In the genomic region with DNA sequence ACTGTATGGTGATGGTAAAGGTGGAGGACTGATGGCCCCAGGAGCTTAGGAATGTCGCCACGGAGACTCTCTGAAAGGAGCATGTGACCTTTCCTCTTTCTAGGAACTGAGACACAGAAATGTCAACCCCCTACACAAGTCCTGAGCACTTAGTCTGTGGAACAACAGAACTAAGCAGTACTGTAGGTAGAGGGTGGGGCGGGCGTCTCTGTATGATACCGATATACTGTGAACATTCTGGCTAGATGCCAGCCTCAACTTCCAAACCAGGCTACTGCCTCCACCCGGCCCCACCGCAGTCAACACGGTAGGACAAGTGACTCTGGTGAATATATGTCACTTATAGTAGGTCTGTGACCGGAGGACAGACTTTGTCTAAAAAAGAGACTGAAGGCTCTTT, we compare ENCODE assay signal across 13 mouse cellular contexts. TPM values are rescaled to one million over a fixed set of nuclear protein-coding genes. Genes with fewer than 3 reads are reported as not detected.
DNase-seq lines count a peak whose midpoint lies in the region; ATAC-seq and TF ChIP-seq lines count a peak whose summit lies in the region.
"Had no signal": no experiment of that assay in that cellular context is flagged by ENCODE, and none has a peak within 500 bp of the region (broad histone marks: within the 10 kb centered on the region; RNA-seq: fewer than 3 reads in every experiment).

No protein-coding gene starts in this region.

- no peaks in the 10 kb centered on the region for H3K36me3 ChIP-seq in lung, embryonic 15.5 days
- H3K36me3 ChIP-seq in liver, embryonic 13.5 days: peaks cover 10% of the 10 kb centered on the region
- 0 out of 2 replicates have a peak, but pooled peaks cover 5% of the 10 kb centered on the region for H3K36me3 ChIP-seq in stomach, embryonic 15.5 days
- H3K36me3 ChIP-seq in hindbrain, embryonic 16.5 days (ENCODE audit: control insufficient read depth, insufficient read depth, low read length): no peaks in the 10 kb centered on the region; the same call in none of the 2 replicates

- no peak overlapping the region for H3K4me2 ChIP-seq in lung, embryonic 15.5 days
- 0 out of 2 replicates have a peak overlapping the region, but pooled peaks have one; percentile 15 for H3K4me2 ChIP-seq in liver, embryonic 13.5 days
- H3K4me2 ChIP-seq in stomach, embryonic 15.5 days: no peak overlapping the region
- no peak overlapping the region for H3K4me2 ChIP-seq in hindbrain, embryonic 16.5 days (ENCODE audit: low read length)
- H3K4me2 ChIP-seq: hindbrain, embryonic 14.5 days; midbrain, embryonic 12.5 days; neural tube, embryonic 12.5 days had no signal

- WGBS in lung, embryonic 15.5 days: 52% methylated on average over 9 of the region's 9 CpGs
- WGBS in lung, adult 2 months: 54% methylated on average over 9 of the region's 9 CpGs
- WGBS in liver, embryonic 13.5 days (ENCODE audit: insufficient replicate concordance): 67% methylated on average over 9 of the region's 9 CpGs
- WGBS in stomach, embryonic 15.5 days: 63% methylated on average over 9 of the region's 9 CpGs
- WGBS in hindbrain, embryonic 16.5 days: 82% methylated on average over 9 of the region's 9 CpGs

- H3K4me1 ChIP-seq in lung, embryonic 15.5 days: peaks cover 72% of the 10 kb centered on the region
- peaks cover 35% of the 10 kb centered on the region for H3K4me1 ChIP-seq in lung, adult 2 months (ENCODE audit: control insufficient read depth, insufficient read depth, low read length)
- peaks cover 77% of the 10 kb centered on the region for H3K4me1 ChIP-seq in liver, embryonic 13.5 days (replicated peaks)
- H3K4me1 ChIP-seq in stomach, embryonic 15.5 days: peaks cover 58% of the 10 kb centered on the region
- peaks cover 33% of the 10 kb centered on the region for H3K4me1 ChIP-seq in hindbrain, embryonic 16.5 days (ENCODE audit: control insufficient read depth, insufficient read depth, low read depth, low read length)

- no peak for TF ChIP-seq POLR2A in lung, adult 2 months (IDR thresholded peaks at IDR 0.05; ENCODE audit: borderline replicate concordance, extremely low read depth, low read depth, low read length)

- TF ChIP-seq CTCF in lung, adult 2 months (IDR thresholded peaks at IDR 0.05; ENCODE audit: insufficient read depth, low read length): no peak

- no peak for DNase-seq in lung, adult 2 months
- DNase-seq in liver, embryonic 13.5 days: no peak
- no peak for DNase-seq in thymus, postnatal 25 days
- DNase-seq: adrenal gland, postnatal 14 days; cerebellum, adult 11 months had no signal

- no peaks in the 10 kb centered on the region for H3K9me3 ChIP-seq in lung, embryonic 15.5 days
- H3K9me3 ChIP-seq in liver, embryonic 13.5 days (replicated peaks): no peaks in the 10 kb centered on the region
- H3K9me3 ChIP-seq in stomach, embryonic 15.5 days: no peaks in the 10 kb centered on the region
- no peaks in the 10 kb centered on the region for H3K9me3 ChIP-seq in hindbrain, embryonic 16.5 days (ENCODE audit: control insufficient read depth, low read length)
- H3K9me3 ChIP-seq: midbrain, embryonic 12.5 days; neural tube, embryonic 12.5 days had no signal

- no peak for ATAC-seq in lung, embryonic 15.5 days (ENCODE audit: borderline replicate concordance, extremely low read depth, low FRiP score, low TSS enrichment)
- ATAC-seq in erythroblast, adult 5-6 weeks (replicated peaks; ENCODE audit: low FRiP score, poor library complexity, severe bottlenecking): peak; percentile 44
- ATAC-seq in liver, embryonic 13.5 days (ENCODE audit: low read depth): peak; percentile 53
- 0 out of 2 replicates have a peak, but pooled peaks have one; percentile 14 for ATAC-seq in stomach, embryonic 15.5 days (ENCODE audit: insufficient read depth, low FRiP score, low read depth)
- ATAC-seq in hindbrain, embryonic 16.5 days: no peak

- H3K27me3 ChIP-seq in lung, embryonic 15.5 days: no peaks in the 10 kb centered on the region
- H3K27me3 ChIP-seq in liver, embryonic 13.5 days: no peaks in the 10 kb centered on the region
- no peaks in the 10 kb centered on the region for H3K27me3 ChIP-seq in stomach, embryonic 15.5 days (replicated peaks)
- no peaks in the 10 kb centered on the region for H3K27me3 ChIP-seq in hindbrain, embryonic 16.5 days (replicated peaks; ENCODE audit: control insufficient read depth, insufficient read depth, low read length)
- H3K27me3 ChIP-seq: CH12.LX; neural tube, embryonic 12.5 days had no signal

- H3K9ac ChIP-seq in lung, embryonic 15.5 days: no peak overlapping the region
- no peak overlapping the region for H3K9ac ChIP-seq in liver, embryonic 13.5 days
- H3K9ac ChIP-seq in stomach, embryonic 15.5 days: no peak overlapping the region
- no peak overlapping the region for H3K9ac ChIP-seq in hindbrain, embryonic 16.5 days (ENCODE audit: low read depth, low read length)
- H3K9ac ChIP-seq: hindbrain, embryonic 14.5 days; midbrain, embryonic 12.5 days; neural tube, embryonic 12.5 days had no signal

- peak overlapping the region; percentile 92 for H3K27ac ChIP-seq in lung, embryonic 15.5 days
- no peak overlapping the region for H3K27ac ChIP-seq in liver, embryonic 13.5 days
- H3K27ac ChIP-seq in stomach, embryonic 15.5 days: peak overlapping the region; percentile 2; the same call in 1 of the 2 replicates
- no peak overlapping the region for H3K27ac ChIP-seq in hindbrain, embryonic 16.5 days (ENCODE audit: low read depth, low read length)
- H3K27ac ChIP-seq: hindbrain, embryonic 14.5 days; midbrain, embryonic 12.5 days; neural tube, embryonic 12.5 days had no signal

- no peak overlapping the region for H3K4me3 ChIP-seq in lung, embryonic 15.5 days
- H3K4me3 ChIP-seq in lung, adult 2 months (replicated peaks; ENCODE audit: extremely low read depth, low read depth, low read length): no peak overlapping the region
- H3K4me3 ChIP-seq in liver, embryonic 13.5 days (replicated peaks): no peak overlapping the region
- H3K4me3 ChIP-seq in stomach, embryonic 15.5 days (replicated peaks): no peak overlapping the region
- H3K4me3 ChIP-seq in hindbrain, embryonic 16.5 days (ENCODE audit: low read length): no peak overlapping the region
- H3K4me3 ChIP-seq: midbrain, embryonic 12.5 days; neural tube, embryonic 12.5 days had no signal

RNA-seq across cellular contexts. Expression of gene Per2, which starts 5.2 kb away (rescaled TPM):
- 8.2 and 11.4 TPM in 2 replicates for polyA plus RNA-seq in lung, embryonic 15.5 days (2015; fragmentation: Nextera tagmentation; extraction: Ambion mirVana)
- 6.9 and 21.0 TPM in 2 replicates for polyA plus RNA-seq in lung, adult 2 months (2012; rRNA removed)
- total RNA-seq in erythroblast, adult 5-6 weeks (2015; ENCODE audit: low replicate concordance): 1.9 and 2.7 TPM in 2 replicates
- 1.7 and 2.0 TPM in 2 replicates for total RNA-seq in erythroblast, adult 5-6 weeks (2017; ENCODE audit: low replicate concordance)
- 1.4 and 2.5 TPM in 2 replicates for polyA plus RNA-seq in liver, embryonic 13.5 days (2015; fragmentation: Nextera tagmentation; extraction: Ambion mirVana)
- polyA plus RNA-seq in stomach, embryonic 15.5 days (2015; fragmentation: Nextera tagmentation; extraction: Ambion mirVana): 5.4 and 6.5 TPM in 2 replicates
- polyA plus RNA-seq in hindbrain, embryonic 16.5 days (2015; fragmentation: Nextera tagmentation; extraction: Ambion mirVana): 5.0 and 5.8 TPM in 2 replicates

RNA-seq across cellular contexts. Expression of gene Hes6, which starts 40.1 kb away (rescaled TPM):
- polyA plus RNA-seq in lung, embryonic 15.5 days (2015; fragmentation: Nextera tagmentation; extraction: Ambion mirVana): 85.4 and 91.3 TPM in 2 replicates
- polyA plus RNA-seq in lung, adult 2 months (2012; rRNA removed): 40.5 and 54.4 TPM in 2 replicates
- 2.5 and 4.8 TPM in 2 replicates for total RNA-seq in erythroblast, adult 5-6 weeks (2015; ENCODE audit: low replicate concordance)
- total RNA-seq in erythroblast, adult 5-6 weeks (2017; ENCODE audit: low replicate concordance): 4.2 and 5.0 TPM in 2 replicates
- polyA plus RNA-seq in liver, embryonic 13.5 days (2015; fragmentation: Nextera tagmentation; extraction: Ambion mirVana): 21.9 and 22.5 TPM in 2 replicates
- 82.9 and 89.5 TPM in 2 replicates for polyA plus RNA-seq in stomach, embryonic 15.5 days (2015; fragmentation: Nextera tagmentation; extraction: Ambion mirVana)
- 138 and 150 TPM in 2 replicates for polyA plus RNA-seq in hindbrain, embryonic 16.5 days (2015; fragmentation: Nextera tagmentation; extraction: Ambion mirVana)

RNA-seq across cellular contexts. Expression of gene Traf3ip1, which starts 40.5 kb away (rescaled TPM):
- 11.0 and 11.5 TPM in 2 replicates for polyA plus RNA-seq in lung, embryonic 15.5 days (2015; fragmentation: Nextera tagmentation; extraction: Ambion mirVana)
- polyA plus RNA-seq in lung, adult 2 months (2012; rRNA removed): 16.1 and 20.2 TPM in 2 replicates
- total RNA-seq in erythroblast, adult 5-6 weeks (2015; ENCODE audit: low replicate concordance): 1.0 and 1.3 TPM in 2 replicates
- 0.51 and 2.6 TPM in 2 replicates for total RNA-seq in erythroblast, adult 5-6 weeks (2017; ENCODE audit: low replicate concordance)
- 2.5 and 2.6 TPM in 2 replicates for polyA plus RNA-seq in liver, embryonic 13.5 days (2015; fragmentation: Nextera tagmentation; extraction: Ambion mirVana)
- polyA plus RNA-seq in stomach, embryonic 15.5 days (2015; fragmentation: Nextera tagmentation; extraction: Ambion mirVana): 7.8 and 8.4 TPM in 2 replicates
- polyA plus RNA-seq in hindbrain, embryonic 16.5 days (2015; fragmentation: Nextera tagmentation; extraction: Ambion mirVana): 10.4 TPM in 2 replicates

RNA-seq across cellular contexts. Expression of gene Ilkap, which starts 55.3 kb away (rescaled TPM):
- 146 and 149 TPM in 2 replicates for polyA plus RNA-seq in lung, embryonic 15.5 days (2015; fragmentation: Nextera tagmentation; extraction: Ambion mirVana)
- polyA plus RNA-seq in lung, adult 2 months (2012; rRNA removed): 51.6 and 57.4 TPM in 2 replicates
- 32.6 and 82.0 TPM in 2 replicates for total RNA-seq in erythroblast, adult 5-6 weeks (2015; ENCODE audit: low replicate concordance)
- 55.6 and 70.8 TPM in 2 replicates for total RNA-seq in erythroblast, adult 5-6 weeks (2017; ENCODE audit: low replicate concordance)
- polyA plus RNA-seq in liver, embryonic 13.5 days (2015; fragmentation: Nextera tagmentation; extraction: Ambion mirVana): 86.5 and 95.8 TPM in 2 replicates
- polyA plus RNA-seq in stomach, embryonic 15.5 days (2015; fragmentation: Nextera tagmentation; extraction: Ambion mirVana): 119 and 128 TPM in 2 replicates
- 140 and 145 TPM in 2 replicates for polyA plus RNA-seq in hindbrain, embryonic 16.5 days (2015; fragmentation: Nextera tagmentation; extraction: Ambion mirVana)

Comparison
In these comparisons a context has a peak if more than half of its experiments do, and no peak if none do; other contexts are left out.
1. ATAC-seq: peak in erythroblast, adult 5-6 weeks (single experiment), liver, embryonic 13.5 days (single experiment) and stomach, embryonic 15.5 days (single experiment); none in lung, embryonic 15.5 days (single experiment) and hindbrain, embryonic 16.5 days (single experiment).
2. H3K27ac ChIP-seq: peak in lung, embryonic 15.5 days (single experiment) and stomach, embryonic 15.5 days (single experiment); none in liver, embryonic 13.5 days (single experiment) and hindbrain, embryonic 16.5 days (single experiment).